Mouse (Mus musculus) midbrain, embryonic 12.5 days (tissue): Measurements from ENCODE around the gene Rpl18a. TPM values are rescaled to one million over a fixed set of nuclear protein-coding genes. Genes with fewer than 3 reads are reported as not detected.
"Not testable (repeated sequence)": the region's sequence is repeated elsewhere in the genome, so short reads cannot be mapped to it uniquely, and the experiment has no call there.

Source experiments
- ATAC-seq: fragments of 200-750 bp; cut with Nextera tagmentation; 2 replicates; pipeline ENCODE4 v1.8.0; 2017; ENCODE audit warnings: low read depth, moderate TSS enrichment, moderate library complexity; ENCODE audit not compliant: low FRiP score
- H3K27ac ChIP-seq: fragments of 300-500 bp; sonication (generic); replicated peaks from 2 replicates; pipeline ENCODE4 v1.5.1; 2016; ENCODE audit warnings: mild to moderate bottlenecking
- H3K27me3 ChIP-seq: fragments of 300-500 bp; sonication (generic); 2 replicates; pipeline ENCODE4 v1.6.1; 2016; ENCODE audit warnings: mild to moderate bottlenecking
- H3K36me3 ChIP-seq: fragments of 300-500 bp; sonication (generic); 2 replicates; pipeline ENCODE4 v1.6.1; 2016
- H3K4me1 ChIP-seq: fragments of 300-500 bp; sonication (generic); 2 replicates; pipeline ENCODE4 v1.6.1; 2016
- H3K4me2 ChIP-seq: fragments of 300-500 bp; sonication (generic); replicated peaks from 2 replicates; pipeline ENCODE4 v1.6.1; 2016; ENCODE audit warnings: mild to moderate bottlenecking, moderate library complexity
- H3K4me3 ChIP-seq: fragments of 300-500 bp; sonication (generic); 2 replicates; pipeline ENCODE4 v1.5.1; 2016; ENCODE audit warnings: mild to moderate bottlenecking
- H3K9ac ChIP-seq: fragments of 300-500 bp; sonication (generic); replicated peaks from 2 replicates; pipeline ENCODE4 v1.6.1; 2016; ENCODE audit warnings: mild to moderate bottlenecking, moderate library complexity
- H3K9me3 ChIP-seq: fragments of 300-500 bp; sonication (generic); 2 replicates; pipeline ENCODE4 v1.6.1; 2016; ENCODE audit warnings: mild to moderate bottlenecking
- WGBS: fragments of 180-500 bp; shearing (Covaris S2); methylation state at CpG from one replicate; pipeline ENCODE4 v1.1.7; 2016; 5-methylcytosine and 5-hydroxymethylcytosine counted together
- polyA plus RNA-seq: library from polyadenylated mRNA; unstranded; fragments of >200 nt; fragmentation: Nextera tagmentation; extraction: Ambion mirVana; gene quantifications from 2 replicates; pipeline ENCODE4 v1.2.1, GENCODE M21; 2016

Rpl18a gene
- polyA plus RNA-seq, 1 experiment from 2014 or later = 2,550 TPM

GRCm38 (mm10) chr8:70900872-70901387 lies 3.7 kb upstream of the Rpl18a start:
- Histone ChIP-seq H3K4me3 (no peak overlapping the region), H3K4me2 (no peak overlapping the region), H3K27me3 (peaks cover 31% of the 10 kb centered on the region), H3K36me3 (no peaks in the 10 kb centered on the region), H3K4me1 (peaks cover 16% of the 10 kb centered on the region), H3K9me3 (no peaks in the 10 kb centered on the region), H3K9ac (no peak overlapping the region), H3K27ac (no peak overlapping the region)
- WGBS = 77% methylated on average over 2 of the region's 2 CpGs
- no peak for ATAC-seq

DNA sequence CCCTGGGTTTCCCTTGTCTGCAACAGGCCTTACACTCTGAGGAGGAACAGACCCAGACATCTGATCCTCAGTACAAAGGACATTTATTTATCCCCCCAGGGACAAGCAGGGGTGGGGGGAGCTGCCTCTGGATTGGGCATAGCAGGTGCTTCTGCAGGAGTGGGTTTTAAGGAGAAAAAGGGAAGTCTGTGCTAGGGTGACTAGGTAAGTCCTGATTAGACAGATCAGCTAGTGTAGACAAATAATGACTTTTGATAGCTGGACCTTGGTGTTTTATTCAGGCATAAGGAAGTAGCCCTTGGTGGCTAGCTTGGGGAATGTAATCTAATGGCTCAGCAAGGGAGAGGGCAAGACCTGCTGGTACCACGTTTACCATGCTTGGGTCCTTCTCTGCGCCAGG lies 2.0 kb upstream of the Rpl18a start:
- no peak for ATAC-seq
- Histone ChIP-seq H3K27ac (no peak overlapping the region), H3K4me1 (peaks cover 14% of the 10 kb centered on the region), H3K4me3 (no peak overlapping the region), H3K4me2 (no peak overlapping the region), H3K27me3 (peaks cover 36% of the 10 kb centered on the region), H3K9ac (no peak overlapping the region), H3K9me3 (no peaks in the 10 kb centered on the region), H3K36me3 (peaks cover 16% of the 10 kb centered on the region)
- 82% methylated on average over 2 of the region's 2 CpGs for WGBS

GRCm38 (mm10) chr8:70898661-70899198 lies 1.5 kb upstream of the Rpl18a start:
- Histone ChIP-seq H3K27ac (no peak overlapping the region), H3K9ac (peak overlapping the region; percentile 59; the same call in 1 of the 2 replicates), H3K27me3 (peaks cover 36% of the 10 kb centered on the region), H3K9me3 (no peaks in the 10 kb centered on the region), H3K4me1 (peaks cover 14% of the 10 kb centered on the region), H3K4me2 (no peak overlapping the region), H3K36me3 (peaks cover 21% of the 10 kb centered on the region), H3K4me3 (0 out of 2 replicates have a peak overlapping the region, but pooled peaks have one; percentile 88)
- 70% methylated on average over 2 of the region's 2 CpGs for WGBS
- ATAC-seq = no peak

DNA sequence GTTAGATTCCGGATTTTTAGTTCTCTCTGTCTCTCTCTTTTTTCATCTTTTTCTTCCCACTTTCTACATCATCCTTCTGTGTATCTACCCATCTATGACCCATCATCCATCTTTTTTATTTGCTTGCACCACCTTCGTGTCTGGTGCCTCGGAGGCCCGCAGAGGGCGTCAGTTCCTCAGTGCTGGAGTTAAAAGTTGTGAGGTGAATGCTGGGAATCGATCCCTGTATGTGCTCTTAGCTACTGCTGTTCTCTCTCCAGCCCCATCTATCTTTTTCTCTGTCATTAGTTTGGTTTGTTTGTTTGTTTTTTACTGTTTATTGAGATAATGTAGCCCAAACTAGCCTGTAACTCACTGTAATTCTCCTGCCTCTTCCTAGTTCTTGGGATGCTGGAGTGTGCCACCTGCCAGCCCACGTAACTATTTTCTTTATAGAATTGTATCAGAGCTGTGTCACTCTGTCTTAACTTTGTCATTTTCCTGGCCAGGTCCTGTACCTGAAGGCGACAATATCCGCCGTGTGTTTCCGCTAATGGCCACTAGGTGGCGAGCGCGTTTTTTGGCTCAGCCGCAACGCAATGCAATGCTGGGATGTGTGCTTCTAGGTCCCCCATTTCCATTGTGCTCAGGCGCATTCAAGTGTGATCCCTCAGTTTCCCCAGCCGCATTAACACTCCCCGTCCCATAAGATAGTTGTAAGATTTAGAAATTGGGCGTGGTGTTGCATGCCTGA lies 635 bp upstream of the Rpl18a start:
- Histone ChIP-seq H3K36me3 (peaks cover 27% of the 10 kb centered on the region), H3K27ac (peak overlapping the region; percentile 26; the same call in 1 of the 2 replicates), H3K4me1 (peaks cover 14% of the 10 kb centered on the region), H3K27me3 (peaks cover 36% of the 10 kb centered on the region), H3K4me3 (peak overlapping the region; percentile 88), H3K9me3 (no peaks in the 10 kb centered on the region), H3K9ac (peak overlapping the region; percentile 59), H3K4me2 (peak overlapping the region; percentile 63)
- under 1% methylated on average over 20 of the region's 20 CpGs for WGBS
- peak; percentile 42 for ATAC-seq

GRCm38 (mm10) chr8:70896316-70897020 lies 744 bp downstream of the Rpl18a start:
- Histone ChIP-seq H3K9me3 (no peaks in the 10 kb centered on the region), H3K4me1 (peaks cover 26% of the 10 kb centered on the region), H3K27ac (0 out of 2 replicates have a peak overlapping the region, but pooled peaks have one; percentile 35), H3K9ac (peak overlapping the region; percentile 88), H3K27me3 (peaks cover 39% of the 10 kb centered on the region), H3K36me3 (peaks cover 27% of the 10 kb centered on the region), H3K4me3 (peak overlapping the region; percentile 88), H3K4me2 (peak overlapping the region; percentile 95)
- 4% methylated on average over 25 of the region's 25 CpGs for WGBS
- no peak for ATAC-seq

DNA sequence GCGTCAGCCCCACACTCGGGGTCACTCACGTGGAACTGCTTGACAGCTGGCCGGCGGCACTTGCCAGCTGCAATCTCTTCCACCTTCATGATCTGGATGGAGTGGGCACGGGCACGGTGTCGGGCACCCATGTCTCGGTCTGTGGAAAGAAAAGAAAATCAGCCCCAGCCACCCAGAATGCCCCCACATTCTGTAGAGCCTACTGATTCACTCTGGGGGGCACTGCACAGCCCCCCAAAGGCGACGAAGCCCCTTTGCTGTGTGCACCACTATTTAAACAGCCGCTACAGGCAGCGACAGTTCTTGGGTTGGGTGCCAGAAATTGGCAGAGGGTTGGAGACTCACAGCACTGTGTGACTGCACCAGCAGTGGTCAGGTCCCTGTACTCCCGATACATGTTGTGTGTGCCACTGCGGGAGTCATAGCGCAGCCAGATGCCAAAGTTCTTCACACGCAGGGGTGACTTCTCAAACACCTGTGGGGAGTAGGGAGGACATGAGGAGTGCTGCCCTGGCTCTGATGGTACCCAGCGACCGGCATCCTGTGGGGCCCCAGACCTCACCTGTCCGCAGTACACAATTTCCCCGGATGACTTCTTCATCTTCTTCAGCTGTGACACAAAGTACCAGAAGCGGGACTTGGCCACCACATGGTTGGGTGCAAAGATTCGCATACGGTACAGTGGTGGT lies 1.5 kb downstream of the Rpl18a start:
- Histone ChIP-seq H3K4me3 (peak overlapping the region; percentile 88), H3K36me3 (peaks cover 27% of the 10 kb centered on the region), H3K4me2 (peak overlapping the region; percentile 95), H3K27me3 (peaks cover 45% of the 10 kb centered on the region), H3K4me1 (peaks cover 26% of the 10 kb centered on the region), H3K9ac (peak overlapping the region; percentile 88)
- ATAC-seq, H3K9me3 ChIP-seq, H3K27ac ChIP-seq: not testable (repeated sequence)
- WGBS = 81% methylated on average over 24 of the region's 24 CpGs

DNA sequence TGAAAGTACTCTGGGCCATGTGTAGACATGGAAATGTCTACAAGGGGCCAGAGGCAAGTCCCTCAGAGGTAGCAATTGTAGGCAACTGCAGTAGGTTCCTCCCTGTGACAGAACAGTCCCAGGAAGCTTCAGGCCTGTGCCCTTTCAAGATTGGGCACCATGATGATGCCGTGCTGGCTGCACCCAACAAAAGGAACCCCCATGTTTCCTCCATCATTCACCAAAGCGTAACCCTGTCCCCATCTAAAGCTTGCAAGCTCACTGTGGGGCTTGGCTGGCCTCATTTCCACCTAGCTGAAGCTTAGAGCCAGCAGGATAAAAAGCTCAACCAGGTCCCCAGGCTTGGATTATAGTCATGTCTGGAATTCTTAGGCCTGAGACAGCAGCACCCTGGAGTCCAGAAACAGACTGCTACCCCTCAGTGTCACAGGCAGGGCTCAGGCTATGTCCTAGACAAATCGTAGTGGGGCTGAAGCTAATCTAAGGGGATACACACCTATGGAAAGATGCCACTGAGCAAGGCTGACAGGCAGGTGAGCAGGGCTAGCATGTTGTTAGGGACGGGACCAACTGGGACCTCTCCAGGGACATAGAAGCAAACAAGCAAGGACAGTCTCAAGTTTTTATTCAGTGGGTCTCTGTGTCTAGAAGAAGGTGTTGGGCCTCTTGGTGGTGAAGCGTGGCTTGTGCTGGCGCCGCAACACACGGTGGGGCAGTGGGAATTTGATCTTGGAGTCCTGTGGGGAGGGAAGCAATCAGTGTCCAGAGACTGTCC lies 2.3 kb downstream of the Rpl18a start:
- no peak overlapping the region for H3K4me3 ChIP-seq
- no peak overlapping the region for H3K27ac ChIP-seq
- H3K9me3 ChIP-seq = no peaks in the 10 kb centered on the region
- peaks cover 26% of the 10 kb centered on the region for H3K4me1 ChIP-seq
- WGBS = 84% methylated on average over 8 of the region's 8 CpGs
- no peak for ATAC-seq
- H3K36me3 ChIP-seq = peaks cover 27% of the 10 kb centered on the region
- H3K4me2 ChIP-seq = no peak overlapping the region
- H3K27me3 ChIP-seq = peaks cover 53% of the 10 kb centered on the region
- 0 out of 2 replicates have a peak overlapping the region, but pooled peaks have one; percentile 6 for H3K9ac ChIP-seq

DNA sequence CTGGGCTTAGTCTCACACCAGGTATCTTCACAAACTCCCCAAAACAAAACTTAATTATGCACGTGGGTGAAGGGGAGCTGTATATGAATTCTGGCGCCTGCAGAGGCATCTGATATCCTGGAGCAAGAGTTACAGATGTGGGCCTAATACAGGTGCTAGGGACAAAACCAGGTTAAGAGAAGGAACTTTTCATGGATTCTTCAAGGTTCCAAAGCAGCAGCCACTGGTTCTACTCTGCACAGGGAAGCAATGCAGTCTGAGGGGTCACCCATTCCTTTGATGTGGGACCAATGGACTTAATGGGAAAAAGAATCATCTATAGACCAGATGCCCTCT lies 2.9 kb downstream of the Rpl18a start:
- Histone ChIP-seq H3K9ac (no peak overlapping the region), H3K27me3 (peaks cover 56% of the 10 kb centered on the region), H3K27ac (no peak overlapping the region; the same call in 1 of the 2 replicates), H3K4me1 (peaks cover 26% of the 10 kb centered on the region), H3K4me2 (no peak overlapping the region), H3K9me3 (no peaks in the 10 kb centered on the region), H3K4me3 (no peak overlapping the region), H3K36me3 (peaks cover 27% of the 10 kb centered on the region)
- no peak for ATAC-seq
- 72% methylated on average over 2 of the region's 2 CpGs for WGBS

DNA sequence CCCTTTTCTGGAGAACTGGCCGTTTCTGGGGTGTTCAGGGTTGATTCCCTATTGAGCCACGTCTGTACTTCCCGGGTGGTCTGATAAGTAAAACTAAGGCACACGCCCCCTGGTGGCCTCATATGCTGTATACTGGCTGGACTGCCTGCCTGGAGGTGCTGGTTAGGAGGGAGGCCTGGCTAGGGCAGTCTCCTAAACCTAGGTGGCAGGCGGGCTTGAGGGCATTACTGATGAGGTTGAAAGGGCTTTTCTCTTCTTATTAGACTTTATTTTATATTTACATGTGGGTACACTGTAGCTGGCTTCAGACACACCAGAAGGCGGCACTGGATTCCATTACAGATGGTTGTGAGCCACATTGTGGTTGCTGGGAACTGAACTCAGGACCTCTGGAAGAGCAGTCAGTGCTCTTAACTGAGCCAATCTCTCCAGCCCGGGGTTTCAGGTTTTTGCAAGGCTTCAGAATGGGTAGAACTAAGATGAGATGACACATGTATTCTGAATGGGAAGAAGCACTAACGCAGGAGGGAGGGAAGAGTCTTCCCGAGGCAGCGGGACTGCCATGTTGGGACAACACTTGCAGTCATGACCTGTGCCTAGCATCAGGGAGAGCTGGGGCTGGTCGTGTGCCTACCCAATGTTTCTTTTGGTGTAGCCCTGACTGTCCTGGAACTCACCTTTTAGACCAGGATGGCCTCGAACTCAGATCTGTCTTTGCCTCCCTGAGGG lies 3.4 kb downstream of the Rpl18a start:
- Histone ChIP-seq H3K36me3 (peaks cover 27% of the 10 kb centered on the region), H3K27me3 (peaks cover 62% of the 10 kb centered on the region), H3K27ac (no peak overlapping the region; the same call in 1 of the 2 replicates), H3K9ac (0 out of 2 replicates have a peak overlapping the region, but pooled peaks have one; percentile 6), H3K9me3 (no peaks in the 10 kb centered on the region), H3K4me2 (no peak overlapping the region), H3K4me3 (no peak overlapping the region), H3K4me1 (peaks cover 26% of the 10 kb centered on the region)
- WGBS = 27% methylated on average over 12 of the region's 12 CpGs
- ATAC-seq = peak; percentile 20; the same call in 1 of the 2 replicates

DNA sequence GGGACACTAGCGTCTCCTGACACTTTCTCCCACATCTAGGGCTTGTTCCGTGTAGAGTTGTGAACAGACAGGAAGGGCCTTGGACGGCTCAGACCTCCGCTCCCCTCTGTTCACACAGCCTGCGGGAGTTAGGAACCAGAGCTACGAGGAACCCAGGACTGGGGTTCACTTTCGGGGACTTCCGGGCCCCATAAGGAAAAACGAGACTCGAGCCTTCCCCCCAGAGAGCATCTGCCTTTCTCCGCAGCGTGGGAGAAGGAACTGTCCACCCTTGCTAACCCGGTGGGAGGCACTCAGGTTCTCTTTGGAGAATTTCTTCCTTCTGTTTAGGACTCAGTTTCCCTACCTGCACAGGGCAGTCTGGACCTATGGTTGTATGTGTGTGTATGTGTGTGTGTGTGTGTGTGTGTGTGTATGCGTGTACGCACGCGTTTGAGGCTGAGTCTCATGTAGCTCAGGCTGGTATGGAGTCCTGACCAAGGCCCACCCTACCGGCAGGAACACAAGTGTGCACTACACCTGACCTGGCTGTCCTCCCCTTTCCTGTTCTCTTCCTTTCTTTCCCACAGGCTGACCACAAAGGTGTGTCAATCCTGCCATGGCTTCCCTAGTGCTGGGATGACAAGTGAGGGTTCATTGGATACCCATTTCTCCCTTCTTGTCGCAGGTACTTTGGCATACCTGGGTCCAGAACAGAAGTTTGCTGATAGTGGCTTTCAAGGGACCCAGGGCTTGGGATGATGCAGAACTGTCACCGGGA lies 4.1 kb downstream of the Rpl18a start:
- Histone ChIP-seq H3K9ac (peak overlapping the region; percentile 45; the same call in 1 of the 2 replicates), H3K27me3 (peaks cover 69% of the 10 kb centered on the region), H3K36me3 (peaks cover 27% of the 10 kb centered on the region), H3K4me3 (peak overlapping the region; percentile 32), H3K4me1 (peaks cover 22% of the 10 kb centered on the region), H3K4me2 (peak overlapping the region; percentile 50), H3K27ac (no peak overlapping the region), H3K9me3 (no peaks in the 10 kb centered on the region)
- no peak for ATAC-seq
- WGBS = 23% methylated on average over 20 of the region's 20 CpGs
